In the genomic region with DNA sequence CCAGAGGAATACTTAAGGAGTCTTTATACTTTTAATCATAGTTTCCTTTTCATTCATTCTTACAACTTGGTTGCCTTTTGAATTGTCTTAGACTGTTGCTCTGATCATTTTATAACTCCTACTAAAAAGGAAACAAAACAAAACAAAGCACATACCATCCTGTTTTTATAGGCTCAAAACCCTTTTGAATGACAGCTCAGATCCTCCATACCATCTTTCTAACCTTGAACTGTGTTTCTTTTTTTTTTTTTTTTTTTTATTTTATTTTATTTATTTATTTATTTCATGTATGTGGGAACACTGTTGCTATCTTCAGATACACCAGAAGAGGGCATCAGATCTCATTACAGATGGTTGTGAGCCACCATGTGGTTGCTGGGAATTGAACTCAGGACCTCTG, we compare ENCODE assay signal across 35 mouse cellular contexts. TPM values are rescaled to one million over a fixed set of nuclear protein-coding genes. Genes with fewer than 3 reads are reported as not detected.
"Had no signal": no experiment of that assay in that cellular context is flagged by ENCODE, and none has a peak within 500 bp of the region (broad histone marks: within the 10 kb centered on the region; RNA-seq: fewer than 3 reads in every experiment).

No protein-coding gene starts in this region.

RNA-seq across cellular contexts. Expression of gene Cxcl17, which starts 13.7 kb away (rescaled TPM):
- total RNA-seq: left cerebral cortex, adult 8-10 months; left cerebral cortex, postnatal 10 days; left cerebral cortex, postnatal 14 days; left cerebral cortex, postnatal 25 days; left cerebral cortex, postnatal 36 days; left cerebral cortex, postnatal 4 days; liver, adult 2 months; megakaryocyte progenitor cell, adult 5-6 weeks; megakaryocyte, adult 5-6 weeks; megakaryocyte-erythroid progenitor cell, adult 5-6 weeks; midbrain, postnatal 0 days; monocyte, adult 5-6 weeks had no signal
- polyA plus RNA-seq: limb, embryonic 14.5 days; liver, adult 2 months; liver, embryonic 12.5 days; liver, embryonic 13.5 days; liver, embryonic 14.5 days; liver, embryonic 15.5 days; liver, postnatal 0 days; lung, embryonic 14.5 days; lung, embryonic 16.5 days; macrophage; neural tube, embryonic 11.5 days had no signal

RNA-seq across cellular contexts. Expression of gene Cnfn, which starts 29.5 kb away (rescaled TPM):
- total RNA-seq: left cerebral cortex, adult 8-10 months; left cerebral cortex, postnatal 10 days; left cerebral cortex, postnatal 14 days; left cerebral cortex, postnatal 25 days; left cerebral cortex, postnatal 36 days; left cerebral cortex, postnatal 4 days; liver, adult 2 months; megakaryocyte progenitor cell, adult 5-6 weeks; megakaryocyte, adult 5-6 weeks; megakaryocyte-erythroid progenitor cell, adult 5-6 weeks; midbrain, postnatal 0 days; monocyte, adult 5-6 weeks had no signal
- polyA plus RNA-seq: limb, embryonic 10.5 days; limb, embryonic 11.5 days; limb, embryonic 12.5 days; liver, adult 2 months; liver, embryonic 11.5 days; liver, embryonic 12.5 days; liver, embryonic 14.5 days; liver, embryonic 16.5 days; liver, postnatal 0 days; lung, embryonic 14.5 days; lung, postnatal 0 days; macrophage; midbrain, embryonic 10.5 days; midbrain, embryonic 11.5 days; midbrain, embryonic 12.5 days; midbrain, embryonic 14.5 days; midbrain, embryonic 15.5 days; midbrain, embryonic 16.5 days; midbrain, postnatal 0 days; myocyte; neural tube, embryonic 11.5 days had no signal
